Mouse (Mus musculus): ENCODE measurements around the gene Ltbp4.

The Ltbp4 gene

DNA sequence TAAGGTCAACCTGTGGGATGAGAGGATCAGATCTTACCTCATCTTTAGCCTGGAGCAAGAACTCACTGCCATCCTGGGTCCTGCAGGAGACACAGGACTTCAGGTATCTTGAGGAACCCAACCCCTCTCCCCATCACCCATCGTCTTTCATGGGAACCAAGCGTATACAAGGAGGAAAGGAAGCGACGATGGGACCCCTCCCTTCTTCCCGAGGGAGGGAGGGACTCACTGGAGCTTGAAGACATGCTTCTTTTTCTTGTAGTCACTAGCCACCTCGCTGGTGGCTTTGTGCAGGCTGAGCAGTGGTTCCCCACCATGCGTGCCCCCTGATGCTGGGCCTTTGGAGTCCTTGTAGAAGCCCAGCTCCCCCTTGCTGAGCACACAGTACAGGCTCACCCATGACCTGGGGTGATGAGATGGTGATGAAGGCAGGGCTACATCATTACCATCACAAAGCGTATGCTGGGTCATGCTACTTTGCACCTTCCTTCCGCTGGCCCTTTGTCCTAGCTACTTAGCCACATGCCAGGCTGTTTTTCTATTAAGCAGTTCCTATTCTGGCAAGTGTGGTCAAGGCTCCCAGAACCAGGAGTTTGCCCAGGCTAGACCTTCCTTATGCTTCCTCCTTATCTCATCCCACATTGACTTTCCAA lies 22.3 kb upstream of the Ltbp4 start:
- Histone ChIP-seq H3K27me3 (ENCODE audit: insufficient read depth, low read length) (peaks cover 18% of the 10 kb centered on the region), H3K36me3 (ENCODE audit: insufficient read depth, low read length) (0 out of 2 replicates have a peak, but pooled peaks cover 9% of the 10 kb centered on the region)
- no peak for TF ChIP-seq NANOG (IDR thresholded peaks at IDR 0.05; ENCODE audit: borderline replicate concordance, low read length)
- peak; percentile 23; the same call in 1 of the 2 replicates for TF ChIP-seq POU5F1 (IDR thresholded peaks at IDR 0.05; ENCODE audit: borderline replicate concordance, low read length)

DNA sequence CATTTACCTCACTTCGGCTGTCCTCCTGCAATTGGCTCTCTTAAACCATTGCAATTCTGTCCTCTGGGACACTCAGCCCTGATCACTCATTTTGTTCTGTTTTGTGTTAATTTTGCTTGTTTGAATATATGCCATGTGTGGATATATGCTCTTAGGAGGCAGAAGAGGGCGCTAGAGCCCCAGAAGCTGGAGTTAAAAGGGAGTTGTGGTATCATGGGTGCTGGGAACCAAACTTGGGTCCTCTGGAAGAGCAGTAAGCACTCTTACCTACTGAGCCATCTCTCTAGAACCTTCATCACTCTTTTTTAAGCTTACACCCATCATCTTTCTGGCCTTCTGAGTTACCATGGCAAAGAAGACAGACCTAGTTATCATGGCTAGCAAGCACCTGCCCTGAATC lies 21.7 kb upstream of the Ltbp4 start:
- no peaks in the 10 kb centered on the region for H3K9me3 ChIP-seq (ENCODE audit: low read length)
- H3K36me3 ChIP-seq (ENCODE audit: insufficient read depth, low read length), result peaks cover 9% of the 10 kb centered on the region; the same call in 1 of the 2 replicates
- peaks cover 80% of the 10 kb centered on the region for H3K4me1 ChIP-seq (replicated peaks; ENCODE audit: low read depth, low read length)
- peaks cover 11% of the 10 kb centered on the region for H3K27me3 ChIP-seq (ENCODE audit: insufficient read depth, low read length)
- TF ChIP-seq POU5F1 (IDR thresholded peaks at IDR 0.05; ENCODE audit: borderline replicate concordance, low read length) (no peak), NANOG (IDR thresholded peaks at IDR 0.05; ENCODE audit: borderline replicate concordance, low read length) (no peak), CTCF (conservative IDR thresholded peaks at IDR 0.05; ENCODE audit: low read length) (peak; percentile 42; the same call in 1 of the 2 replicates)
- H3K4me3 ChIP-seq (replicated peaks; ENCODE audit: low read length), result peak overlapping the region; percentile 86

More for the DNA sequence above, 22.3 kb upstream of the Ltbp4 start:
- no peaks in the 10 kb centered on the region for H3K9me3 ChIP-seq (ENCODE audit: low read length)
- H3K4me3 ChIP-seq (replicated peaks; ENCODE audit: low read length), result peak overlapping the region; percentile 86
- H3K4me1 ChIP-seq (replicated peaks; ENCODE audit: low read depth, low read length), result peaks cover 80% of the 10 kb centered on the region

DNA sequence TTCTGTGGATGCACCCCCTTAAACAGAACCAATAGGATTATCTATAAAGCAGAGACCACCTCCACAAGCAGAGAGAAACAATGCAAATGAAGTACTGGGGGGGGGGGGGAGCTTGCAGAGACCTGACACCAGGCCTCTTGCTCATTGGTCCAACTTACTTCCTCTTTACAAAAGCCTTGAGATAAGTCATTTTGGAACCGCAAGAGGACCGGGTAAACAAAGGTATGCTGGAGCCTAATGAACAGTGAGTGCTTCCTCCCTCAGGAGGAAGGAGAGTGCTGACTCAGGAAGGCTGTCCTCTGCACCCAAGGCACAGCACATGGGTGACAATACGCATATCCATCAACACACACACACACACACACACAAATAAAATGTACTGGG lies 20.1 kb upstream of the Ltbp4 start:
- Histone ChIP-seq H3K9me3 (ENCODE audit: low read length) (no peaks in the 10 kb centered on the region), H3K4me1 (replicated peaks; ENCODE audit: low read depth, low read length) (peaks cover 87% of the 10 kb centered on the region), H3K27me3 (ENCODE audit: insufficient read depth, low read length) (0 out of 2 replicates have a peak, but pooled peaks cover 3% of the 10 kb centered on the region), H3K36me3 (ENCODE audit: insufficient read depth, low read length) (peaks cover 23% of the 10 kb centered on the region), H3K4me3 (replicated peaks; ENCODE audit: low read length) (peak overlapping the region; percentile 86)
- TF ChIP-seq POU5F1 (IDR thresholded peaks at IDR 0.05; ENCODE audit: borderline replicate concordance, low read length) (no peak), CTCF (conservative IDR thresholded peaks at IDR 0.05; ENCODE audit: low read length) (no peak), NANOG (IDR thresholded peaks at IDR 0.05; ENCODE audit: borderline replicate concordance, low read length) (no peak)

DNA sequence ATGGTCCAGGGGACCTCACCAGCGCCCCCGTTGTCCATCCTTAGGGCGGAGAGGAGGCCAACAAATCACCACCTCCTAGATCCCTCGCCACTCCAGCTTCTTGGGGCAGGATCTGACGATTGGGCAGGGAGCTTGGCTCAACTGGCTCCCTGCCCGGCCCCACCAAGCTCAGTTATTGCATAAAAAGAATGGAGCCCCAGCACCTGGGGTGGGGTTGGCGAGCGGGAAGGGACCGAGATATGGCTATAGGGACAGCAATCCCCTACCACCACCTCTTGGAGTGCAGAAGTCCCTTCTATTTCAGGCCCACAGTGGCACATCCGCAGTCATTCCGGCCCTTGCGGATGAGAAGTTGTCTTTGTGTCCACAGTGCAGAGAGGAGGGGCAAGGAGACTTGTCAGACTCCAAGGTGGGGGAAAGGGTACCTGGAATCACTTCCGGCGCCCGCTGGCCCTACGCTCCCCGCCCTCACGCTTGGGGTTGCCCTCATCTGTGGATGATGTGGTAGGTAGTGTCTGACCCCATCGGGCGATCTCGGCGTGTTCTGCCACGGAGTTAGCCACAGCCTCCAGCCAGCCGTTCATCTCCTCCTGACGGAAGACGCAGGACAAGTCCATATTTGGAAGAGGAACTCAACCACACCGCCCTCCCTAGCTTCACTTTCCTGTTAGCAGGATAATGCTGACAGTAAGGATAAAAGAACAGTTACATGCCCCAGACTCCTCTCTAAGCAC lies 19.5 kb upstream of the Ltbp4 start, which contains the start of gene Gm20479:
Gene Gm20479, minus strand, starts transcription at position 559 of the 734 bp plus-strand sequence.
- TF ChIP-seq CTCF (conservative IDR thresholded peaks at IDR 0.05; ENCODE audit: low read length) (no peak), NANOG (IDR thresholded peaks at IDR 0.05; ENCODE audit: borderline replicate concordance, low read length) (no peak), POU5F1 (IDR thresholded peaks at IDR 0.05; ENCODE audit: borderline replicate concordance, low read length) (no peak)
- no peaks in the 10 kb centered on the region for H3K9me3 ChIP-seq (ENCODE audit: low read length)
- H3K27me3 ChIP-seq (ENCODE audit: insufficient read depth, low read length), result no peaks in the 10 kb centered on the region
- H3K4me1 ChIP-seq (replicated peaks; ENCODE audit: low read depth, low read length), result peaks cover 88% of the 10 kb centered on the region
- H3K4me3 ChIP-seq (replicated peaks; ENCODE audit: low read length), result peak within 1 kb of the TSS; percentile 86
- H3K36me3 ChIP-seq (ENCODE audit: insufficient read depth, low read length), result peaks cover 28% of the 10 kb centered on the region

DNA sequence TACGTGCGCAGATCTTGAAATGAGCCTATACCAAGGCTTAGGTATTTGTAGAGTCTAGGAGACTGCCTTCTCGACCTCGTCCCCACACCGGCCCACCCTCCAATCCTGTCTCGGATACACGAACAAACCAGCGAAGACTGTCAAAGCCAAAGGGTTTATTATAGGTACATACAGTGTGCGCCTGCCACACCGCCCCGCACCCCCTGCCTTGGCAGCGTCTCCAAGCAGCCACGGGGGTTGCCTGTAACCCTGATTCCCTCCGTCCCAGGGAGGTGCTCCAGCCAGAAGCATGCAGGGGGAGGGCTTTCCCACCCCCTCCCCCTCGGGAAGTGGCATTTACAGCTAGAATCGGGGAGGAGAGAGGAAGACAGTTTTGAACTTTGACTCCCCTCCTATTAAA lies 18.8 kb upstream of the Ltbp4 start:
- H3K27me3 ChIP-seq (ENCODE audit: insufficient read depth, low read length), result no peaks in the 10 kb centered on the region
- TF ChIP-seq NANOG (IDR thresholded peaks at IDR 0.05; ENCODE audit: borderline replicate concordance, low read length) (no peak), CTCF (conservative IDR thresholded peaks at IDR 0.05; ENCODE audit: low read length) (no peak), POU5F1 (IDR thresholded peaks at IDR 0.05; ENCODE audit: borderline replicate concordance, low read length) (no peak)
- H3K4me3 ChIP-seq (replicated peaks; ENCODE audit: low read length), result peak overlapping the region; percentile 86
- H3K36me3 ChIP-seq (ENCODE audit: insufficient read depth, low read length), result peaks cover 36% of the 10 kb centered on the region
- no peaks in the 10 kb centered on the region for H3K9me3 ChIP-seq (ENCODE audit: low read length)
- H3K4me1 ChIP-seq (replicated peaks; ENCODE audit: low read depth, low read length), result peaks cover 89% of the 10 kb centered on the region

DNA sequence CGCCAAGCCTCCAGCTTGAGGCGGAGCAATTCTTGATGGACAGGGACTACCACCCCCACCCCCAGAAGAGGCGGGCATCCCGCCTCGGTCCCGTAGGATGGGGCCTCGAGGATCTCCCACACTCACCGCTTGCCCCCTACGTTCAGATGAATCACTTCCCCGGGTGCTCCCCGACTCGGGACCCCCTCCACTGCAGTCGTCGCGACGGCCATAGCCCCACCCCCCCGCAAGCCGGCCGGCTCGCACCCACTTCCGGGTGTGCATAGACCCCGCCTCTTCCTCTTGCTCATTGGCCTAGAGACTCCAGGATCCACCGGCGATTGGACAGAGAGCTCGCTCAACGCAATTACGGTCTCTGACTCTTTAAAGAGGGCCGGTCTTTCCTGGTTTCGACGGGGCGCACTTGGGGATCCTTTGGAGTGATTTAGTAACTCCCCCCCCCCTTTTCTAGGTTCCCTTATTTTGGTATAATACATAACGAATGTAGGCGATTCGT lies 18.3 kb upstream of the Ltbp4 start, which contains the start of gene Shkbp1:
Gene Shkbp1, minus strand, starts transcription at position 275 of the 496 bp plus-strand sequence.
- peak within 1 kb of the TSS; percentile 86 for H3K4me3 ChIP-seq (replicated peaks; ENCODE audit: low read length)
- no peaks in the 10 kb centered on the region for H3K27me3 ChIP-seq (ENCODE audit: insufficient read depth, low read length)
- H3K4me1 ChIP-seq (replicated peaks; ENCODE audit: low read depth, low read length), result peaks cover 85% of the 10 kb centered on the region
- H3K9me3 ChIP-seq (ENCODE audit: low read length), result no peaks in the 10 kb centered on the region
- H3K36me3 ChIP-seq (ENCODE audit: insufficient read depth, low read length), result peaks cover 40% of the 10 kb centered on the region
- TF ChIP-seq POU5F1 (IDR thresholded peaks at IDR 0.05; ENCODE audit: borderline replicate concordance, low read length), result no peak
- TF ChIP-seq NANOG (IDR thresholded peaks at IDR 0.05; ENCODE audit: borderline replicate concordance, low read length), result no peak
- TF ChIP-seq CTCF (conservative IDR thresholded peaks at IDR 0.05; ENCODE audit: low read length), result no peak

DNA sequence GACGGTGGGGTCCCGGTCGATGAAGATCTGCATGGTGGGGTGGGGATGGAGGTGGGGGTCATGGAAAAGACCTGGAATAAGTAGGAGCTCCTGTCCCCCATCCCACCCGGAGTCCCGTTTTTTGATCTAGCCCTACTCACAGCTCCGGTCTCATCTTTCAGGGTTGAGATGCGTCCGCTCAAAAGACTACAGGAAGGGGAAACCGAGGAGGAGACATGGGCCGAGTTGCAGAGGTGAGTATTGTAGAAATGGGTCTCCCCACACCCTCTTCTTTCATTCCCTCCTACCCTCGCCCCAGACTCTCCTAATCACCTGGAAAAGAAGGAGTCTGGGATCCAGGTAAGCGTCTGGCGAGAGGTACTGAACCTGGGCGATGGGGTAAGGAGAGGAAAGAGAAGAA lies 17.8 kb upstream of the Ltbp4 start:
- no peaks in the 10 kb centered on the region for H3K9me3 ChIP-seq (ENCODE audit: low read length)
- peaks cover 80% of the 10 kb centered on the region for H3K4me1 ChIP-seq (replicated peaks; ENCODE audit: low read depth, low read length)
- no peaks in the 10 kb centered on the region for H3K27me3 ChIP-seq (ENCODE audit: insufficient read depth, low read length)
- H3K4me3 ChIP-seq (replicated peaks; ENCODE audit: low read length), result peak overlapping the region; percentile 86
- peaks cover 45% of the 10 kb centered on the region for H3K36me3 ChIP-seq (ENCODE audit: insufficient read depth, low read length)
- TF ChIP-seq NANOG (IDR thresholded peaks at IDR 0.05; ENCODE audit: borderline replicate concordance, low read length), result no peak
- TF ChIP-seq POU5F1 (IDR thresholded peaks at IDR 0.05; ENCODE audit: borderline replicate concordance, low read length), result no peak
- TF ChIP-seq CTCF (conservative IDR thresholded peaks at IDR 0.05; ENCODE audit: low read length), result no peak

DNA sequence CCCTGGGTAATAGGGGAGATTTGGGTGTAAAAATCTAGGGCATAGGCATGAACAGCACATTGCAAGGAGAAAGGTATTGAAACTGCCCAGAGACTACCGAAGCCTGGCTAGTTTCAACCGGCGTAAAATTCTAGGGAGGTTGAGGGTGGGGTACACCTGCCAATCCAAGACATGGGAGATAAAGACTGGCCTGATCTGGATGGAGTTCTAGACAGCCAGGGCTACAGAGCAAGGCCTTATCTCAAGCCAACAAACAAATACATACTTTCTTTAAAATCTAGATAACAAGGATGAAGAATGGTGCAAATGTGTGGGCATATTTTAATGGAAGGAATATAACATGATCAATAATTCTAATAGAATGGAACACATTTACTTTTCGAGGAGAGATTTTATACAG lies 17.3 kb upstream of the Ltbp4 start:
- Histone ChIP-seq H3K9me3 (ENCODE audit: low read length) (no peaks in the 10 kb centered on the region), H3K36me3 (ENCODE audit: insufficient read depth, low read length) (peaks cover 50% of the 10 kb centered on the region), H3K4me1 (replicated peaks; ENCODE audit: low read depth, low read length) (peaks cover 75% of the 10 kb centered on the region), H3K27me3 (ENCODE audit: insufficient read depth, low read length) (no peaks in the 10 kb centered on the region), H3K4me3 (replicated peaks; ENCODE audit: low read length) (peak overlapping the region; percentile 86)
- TF ChIP-seq CTCF (conservative IDR thresholded peaks at IDR 0.05; ENCODE audit: low read length) (no peak), NANOG (IDR thresholded peaks at IDR 0.05; ENCODE audit: borderline replicate concordance, low read length) (no peak), POU5F1 (IDR thresholded peaks at IDR 0.05; ENCODE audit: borderline replicate concordance, low read length) (no peak)

Measured in E14TG2a.4 (cell line).